Mouse (Mus musculus): ENCODE measurements at regions not wholly inside any gene's neighbourhood (a gene's known extent, or its start where the extent isn't known, plus 50 kb on each side); places are given as distances from the start of the nearest gene placed in this dataset.

DNA sequence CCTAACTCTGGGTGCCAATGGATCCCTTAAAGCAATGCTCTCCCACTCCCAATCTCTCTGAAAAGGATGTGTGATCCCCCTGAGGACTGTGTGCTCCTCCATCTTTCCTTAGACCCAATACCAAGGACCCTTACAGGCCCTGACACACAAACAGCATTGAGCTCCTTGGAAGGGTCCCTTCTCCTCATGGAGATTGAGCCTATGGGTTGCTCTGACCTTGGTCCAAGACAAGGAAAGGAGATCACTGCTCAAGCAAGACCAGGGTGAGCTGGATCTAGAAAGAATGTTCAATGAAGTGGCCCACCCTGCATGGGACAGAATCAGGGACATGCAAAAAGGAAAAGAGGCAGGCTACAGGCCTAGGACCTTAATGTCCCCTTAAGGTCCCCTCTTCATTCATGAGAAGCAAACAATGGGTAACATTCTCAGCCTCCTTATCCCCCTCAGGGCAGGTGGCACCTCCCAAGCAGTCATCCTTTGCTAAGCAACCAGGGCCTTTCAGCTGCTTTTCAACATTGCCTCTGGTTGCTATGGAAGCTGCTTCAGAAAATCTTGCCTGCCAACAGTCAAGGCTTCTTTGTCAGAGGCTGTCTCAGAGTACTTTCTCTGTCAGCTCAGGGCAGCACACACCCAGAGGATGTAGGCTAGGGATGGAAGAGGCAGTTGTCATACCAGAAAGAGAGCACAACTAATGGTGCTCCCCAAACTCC lies 89.5 kb downstream of the Ddx1 start:
- no peak overlapping the region for H3K9ac ChIP-seq (ENCODE audit: control insufficient read depth, low read depth, low read length, poor library complexity, severe bottlenecking)
- H3K27ac ChIP-seq (ENCODE audit: control insufficient read depth, low read depth, low read length) = no peak overlapping the region
- no peak for DNase-seq (ENCODE audit: low read depth, low spot score)
- TF ChIP-seq NELFE (IDR thresholded peaks at IDR 0.05; ENCODE audit: low read depth, low read length) = no peak
- no peak for TF ChIP-seq ZKSCAN1 (IDR thresholded peaks at IDR 0.05; ENCODE audit: low read depth, low read length)
- H3K4me3 ChIP-seq (ENCODE audit: control insufficient read depth in 1 of 2, insufficient read depth in 1 of 2, low read depth in 2 of 2, low read length in 2 of 2) = no peak overlapping the region
- no peaks in the 10 kb centered on the region for H3K79me2 ChIP-seq (ENCODE audit: control insufficient read depth, insufficient read depth, low read length, poor library complexity)
- H3K36me3 ChIP-seq (ENCODE audit: control insufficient read depth in 1 of 2, insufficient read depth in 2 of 2, low read length in 2 of 2) = peaks cover 0 to 1% of the 10 kb centered on the region in 2 experiments; a peak in 2 of 4 replicates
- H3K4me1 ChIP-seq (ENCODE audit: control insufficient read depth in 1 of 2, insufficient read depth in 2 of 2, low read length in 2 of 2) = no peaks in the 10 kb centered on the region; a peak in 1 of 4 replicates
- peaks cover 0 to 2% of the 10 kb centered on the region in 2 experiments; a peak in 3 of 4 replicates for H3K27me3 ChIP-seq (ENCODE audit: control insufficient read depth in 1 of 2, insufficient read depth in 2 of 2, low read length in 2 of 2)
- no peaks in the 10 kb centered on the region for H3K9me3 ChIP-seq (replicated peaks; ENCODE audit: insufficient read depth, low read length)

DNA sequence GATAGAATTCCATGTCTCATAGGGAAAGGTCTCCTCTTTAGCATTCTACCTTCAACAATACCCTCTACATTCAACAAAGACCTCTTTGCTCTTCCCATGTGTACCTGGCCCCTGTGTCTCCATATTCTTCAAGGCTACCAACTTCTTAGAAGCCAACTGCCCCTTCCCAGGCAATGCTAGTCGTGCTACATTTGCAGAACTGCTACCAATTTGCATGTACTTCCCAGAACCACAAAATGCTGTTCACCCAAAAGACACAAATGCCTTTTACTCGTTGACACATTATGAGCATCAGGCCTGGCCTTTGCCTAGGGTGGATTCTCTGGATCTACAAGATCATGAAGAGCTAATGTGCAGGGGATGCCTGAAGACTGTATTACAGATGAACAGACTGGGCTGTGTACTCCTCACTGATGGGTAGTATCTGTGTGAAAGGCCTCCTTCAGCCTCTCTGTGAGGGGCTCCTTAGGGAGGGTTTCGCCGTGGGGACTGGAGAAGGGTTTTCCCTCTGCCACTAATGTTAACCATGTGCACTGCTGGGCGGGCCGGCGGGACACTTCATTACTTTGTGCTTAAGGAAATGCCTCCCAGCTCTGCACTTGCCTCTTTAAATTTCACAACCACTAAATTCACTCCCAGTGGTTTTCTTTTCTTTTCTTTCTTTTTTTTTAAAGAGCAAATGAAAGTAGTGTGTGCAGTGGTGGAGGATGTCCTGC lies 91.2 kb downstream of the Ddx1 start:
- Histone ChIP-seq H3K36me3 (ENCODE audit: control insufficient read depth in 1 of 2, insufficient read depth in 2 of 2, low read length in 2 of 2) (no peaks in the 10 kb centered on the region), H3K9ac (ENCODE audit: control insufficient read depth, low read depth, low read length, poor library complexity, severe bottlenecking) (no peak overlapping the region), H3K9me3 (replicated peaks; ENCODE audit: insufficient read depth, low read length) (no peaks in the 10 kb centered on the region), H3K27ac (ENCODE audit: control insufficient read depth, low read depth, low read length) (no peak overlapping the region), H3K27me3 (ENCODE audit: control insufficient read depth in 1 of 2, insufficient read depth in 2 of 2, low read length in 2 of 2) (peaks cover 0 to 4% of the 10 kb centered on the region in 2 experiments; a peak in 3 of 4 replicates), H3K79me2 (ENCODE audit: control insufficient read depth, insufficient read depth, low read length, poor library complexity) (no peaks in the 10 kb centered on the region), H3K4me3 (ENCODE audit: control insufficient read depth in 1 of 2, insufficient read depth in 1 of 2, low read depth in 2 of 2, low read length in 2 of 2) (no peak overlapping the region), H3K4me1 (ENCODE audit: control insufficient read depth in 1 of 2, insufficient read depth in 2 of 2, low read length in 2 of 2) (no peaks in the 10 kb centered on the region)
- TF ChIP-seq EP300 (IDR thresholded peaks at IDR 0.05; ENCODE audit: low read depth in 1 of 2, low read length in 2 of 2) (no peak), POLR2AphosphoS5 (IDR thresholded peaks at IDR 0.05; ENCODE audit: borderline replicate concordance, low read depth, low read length) (no peak), MXI1 (IDR thresholded peaks at IDR 0.05; ENCODE audit: low read depth, low read length) (no peak)
- DNase-seq (ENCODE audit: low read depth, low spot score) = no peak

DNA sequence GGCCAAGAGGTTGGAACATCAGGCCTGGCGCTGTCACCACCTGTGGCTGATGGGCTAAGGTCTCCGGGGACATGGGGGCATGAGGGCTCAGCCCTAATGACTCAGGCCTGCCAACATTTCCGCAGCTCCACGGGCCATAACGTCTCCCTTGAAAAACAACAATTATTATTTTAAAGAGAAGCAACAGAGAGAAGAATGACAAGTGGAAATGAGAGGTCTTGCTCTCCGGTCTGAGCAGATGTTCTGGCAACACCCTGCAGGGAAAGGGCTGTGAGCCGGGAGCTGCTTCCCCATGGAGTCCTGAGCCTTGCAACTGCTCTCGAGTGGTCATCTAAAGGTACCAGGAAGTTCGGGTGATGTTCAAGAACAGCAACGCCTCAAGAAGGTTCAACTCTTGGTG lies 91.9 kb downstream of the Ddx1 start:
- no peak for DNase-seq (ENCODE audit: low read depth, low spot score)
- TF ChIP-seq ZC3H11A (IDR thresholded peaks at IDR 0.05; ENCODE audit: low read depth, low read length) (no peak), JUND (IDR thresholded peaks at IDR 0.05; ENCODE audit: low read depth, low read length) (no peak), TBP (IDR thresholded peaks at IDR 0.05; ENCODE audit: low read depth, low read length) (no peak), ZKSCAN1 (IDR thresholded peaks at IDR 0.05; ENCODE audit: low read depth, low read length) (no peak), E2F4 (IDR thresholded peaks at IDR 0.05; ENCODE audit: borderline replicate concordance, low read depth, low read length) (no peak), ZNF384 (IDR thresholded peaks at IDR 0.05; ENCODE audit: low read depth, low read length) (no peak), TCF12 (IDR thresholded peaks at IDR 0.05; ENCODE audit: low read depth, low read length) (no peak), MAZ (IDR thresholded peaks at IDR 0.05; ENCODE audit: low read depth, low read length) (no peak), CHD2 (IDR thresholded peaks at IDR 0.05; ENCODE audit: low read length) (no peak), ELF1 (IDR thresholded peaks at IDR 0.05; ENCODE audit: low read depth, low read length) (no peak), GABPA (IDR thresholded peaks at IDR 0.05; ENCODE audit: low read depth, low read length) (no peak)
- Histone ChIP-seq H3K9me3 (replicated peaks; ENCODE audit: insufficient read depth, low read length) (no peaks in the 10 kb centered on the region), H3K4me3 (ENCODE audit: control insufficient read depth in 1 of 2, insufficient read depth in 1 of 2, low read depth in 2 of 2, low read length in 2 of 2) (no peak overlapping the region), H3K36me3 (ENCODE audit: control insufficient read depth in 1 of 2, insufficient read depth in 2 of 2, low read length in 2 of 2) (no peaks in the 10 kb centered on the region), H3K27me3 (ENCODE audit: control insufficient read depth in 1 of 2, insufficient read depth in 2 of 2, low read length in 2 of 2) (peaks cover 0 to 4% of the 10 kb centered on the region in 2 experiments; a peak in 3 of 4 replicates), H3K79me2 (ENCODE audit: control insufficient read depth, insufficient read depth, low read length, poor library complexity) (no peaks in the 10 kb centered on the region), H3K27ac (ENCODE audit: control insufficient read depth, low read depth, low read length) (no peak overlapping the region), H3K4me1 (ENCODE audit: control insufficient read depth in 1 of 2, insufficient read depth in 2 of 2, low read length in 2 of 2) (no peaks in the 10 kb centered on the region), H3K9ac (ENCODE audit: control insufficient read depth, low read depth, low read length, poor library complexity, severe bottlenecking) (no peak overlapping the region)

Measured in MEL (cell line).